Mouse (Mus musculus) hindbrain, embryonic 15.5 days (tissue): ENCODE data around the gene Tmx2. TPM values are rescaled to one million over a fixed set of nuclear protein-coding genes. Genes with fewer than 3 reads are reported as not detected.
"Not testable (repeated sequence)": the region's sequence is repeated elsewhere in the genome, so short reads cannot be mapped to it uniquely, and the experiment has no call there.

ENCODE experiments used
- ATAC-seq: fragments of 200-750 bp; cut with Nextera tagmentation; 2 replicates; pipeline ENCODE4 v1.8.0; 2017; ENCODE audit warnings: low read depth, moderate number of reproducible peaks, moderate TSS enrichment; ENCODE audit not compliant: low FRiP score
- H3K27ac ChIP-seq: fragments of 300-500 bp; sonication (generic); replicated peaks from 2 replicates; pipeline ENCODE4 v1.5.1; 2015; ENCODE audit warnings: mild to moderate bottlenecking, inconsistent platforms
- H3K27me3 ChIP-seq: fragments of 300-500 bp; sonication (generic); 2 replicates; pipeline ENCODE4 v1.6.1; 2015; ENCODE audit warnings: control low read depth, inconsistent platforms
- H3K36me3 ChIP-seq: fragments of 300-500 bp; sonication (generic); 2 replicates; pipeline ENCODE4 v1.6.1; 2015; ENCODE audit warnings: control low read depth, inconsistent platforms
- H3K4me1 ChIP-seq: fragments of 300-500 bp; sonication (generic); replicated peaks from 2 replicates; pipeline ENCODE4 v1.6.1; 2015; ENCODE audit warnings: control low read depth, inconsistent platforms
- H3K4me2 ChIP-seq: fragments of 300-500 bp; sonication (generic); 2 replicates; pipeline ENCODE4 v1.6.1; 2015; ENCODE audit warnings: moderate library complexity, mild to moderate bottlenecking, inconsistent platforms
- H3K4me3 ChIP-seq: fragments of 300-500 bp; sonication (generic); 2 replicates; pipeline ENCODE4 v1.5.1; 2015; ENCODE audit warnings: mild to moderate bottlenecking, inconsistent platforms
- H3K9ac ChIP-seq: fragments of 300-500 bp; sonication (generic); 2 replicates; pipeline ENCODE4 v1.6.1; 2015; ENCODE audit warnings: inconsistent platforms
- H3K9me3 ChIP-seq: fragments of 300-500 bp; sonication (generic); 2 replicates; pipeline ENCODE4 v1.6.1; 2016; ENCODE audit warnings: control low read depth, inconsistent platforms
- WGBS: fragments of 180-500 bp; shearing (Covaris S2); methylation state at CpG from one replicate; pipeline ENCODE4 v1.1.7; 2015; 5-methylcytosine and 5-hydroxymethylcytosine counted together
- polyA plus RNA-seq: library from polyadenylated mRNA; unstranded; fragments of >200 nt; fragmentation: Nextera tagmentation; extraction: Ambion mirVana; gene quantifications from 2 replicates; pipeline ENCODE4 v1.2.1, GENCODE M21; 2015

The Tmx2 gene
- polyA plus RNA-seq, 1 experiment from 2014 or later: 294 TPM

GRCm38 (mm10) chr2:84677968-84678880, 716 bp downstream of the Tmx2 start, which contains the start of the genes Gm28635 and Med19:
TSS of gene Gm28635 (minus strand) at chr2:84678041.
TSS of gene Med19 (plus strand) at chr2:84678402.
- Histone ChIP-seq H3K27me3 (no peaks in the 10 kb centered on the region), H3K36me3 (peaks cover 28% of the 10 kb centered on the region), H3K4me2 (peak within 1 kb of the TSS; percentile 65), H3K4me1 (peaks cover 29% of the 10 kb centered on the region), H3K9me3 (no peaks in the 10 kb centered on the region), H3K27ac (peak within 1 kb of the TSS; percentile 85), H3K4me3 (peak within 1 kb of the TSS; percentile 97), H3K9ac (peak within 1 kb of the TSS; percentile 84)
- under 1% methylated on average over 44 of the region's 44 CpGs for WGBS
- peak; percentile 100 for ATAC-seq

GRCm38 (mm10) chr2:84677270-84677967, 1.5 kb downstream of the Tmx2 start:
- H3K4me3 ChIP-seq: peak overlapping the region; percentile 97
- H3K9me3 ChIP-seq: no peaks in the 10 kb centered on the region
- H3K27me3 ChIP-seq: no peaks in the 10 kb centered on the region
- H3K4me2 ChIP-seq: peak overlapping the region; percentile 63
- peak overlapping the region; percentile 85 for H3K27ac ChIP-seq
- H3K9ac ChIP-seq: peak overlapping the region; percentile 84
- H3K4me1 ChIP-seq: peaks cover 29% of the 10 kb centered on the region
- ATAC-seq: peak; percentile 73
- WGBS: 9% methylated on average over 22 of the region's 22 CpGs
- peaks cover 36% of the 10 kb centered on the region for H3K36me3 ChIP-seq

DNA sequence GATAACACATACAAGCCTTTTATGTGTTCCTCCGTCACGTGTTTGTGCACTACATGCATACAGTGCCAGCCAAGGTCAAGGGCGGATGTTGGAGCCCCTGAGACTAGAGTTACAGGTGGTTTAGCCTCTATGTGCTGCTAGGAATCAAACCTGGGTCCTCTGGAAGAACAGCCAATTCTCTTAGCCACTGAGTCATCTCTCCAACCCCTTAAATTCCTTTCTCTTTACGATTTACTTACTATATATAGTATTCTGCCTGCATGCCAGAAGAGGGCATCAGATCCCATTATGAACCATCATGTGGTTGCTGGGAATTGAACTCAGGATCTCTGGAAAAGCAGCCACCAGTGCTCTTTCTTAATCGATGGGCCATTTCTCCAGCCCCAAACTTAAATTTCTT, 7.4 kb downstream of the Tmx2 start:
- not testable (repeated sequence) for H3K9ac ChIP-seq, ATAC-seq, H3K4me3 ChIP-seq, H3K9me3 ChIP-seq, H3K27me3 ChIP-seq
- Histone ChIP-seq H3K36me3 (peaks cover 40% of the 10 kb centered on the region), H3K4me2 (peak overlapping the region; percentile 75), H3K4me1 (peaks cover 27% of the 10 kb centered on the region), H3K27ac (peak overlapping the region; percentile 94; the same call in 1 of the 2 replicates)
- WGBS: 60% methylated on average over 4 of the region's 5 CpGs

- Histone ChIP-seq H3K27ac (peak within 1 kb of the TSS; percentile 94), H3K36me3 (peaks cover 36% of the 10 kb centered on the region), H3K9me3 (no peaks in the 10 kb centered on the region), H3K27me3 (no peaks in the 10 kb centered on the region), H3K4me3 (peak within 1 kb of the TSS; percentile 95), H3K9ac (peak within 1 kb of the TSS; percentile 92), H3K4me1 (peaks cover 19% of the 10 kb centered on the region), H3K4me2 (peak within 1 kb of the TSS; percentile 75)
- peak; percentile 97 for ATAC-seq
- WGBS: under 1% methylated on average over 20 of the region's 20 CpGs
These were observed 8.4 kb downstream of the Tmx2 start, which contains the start of gene Selenoh for GRCm38 (mm10) chr2:84670569-84670933. TSS of gene Selenoh (minus strand) at chr2:84670770.

DNA sequence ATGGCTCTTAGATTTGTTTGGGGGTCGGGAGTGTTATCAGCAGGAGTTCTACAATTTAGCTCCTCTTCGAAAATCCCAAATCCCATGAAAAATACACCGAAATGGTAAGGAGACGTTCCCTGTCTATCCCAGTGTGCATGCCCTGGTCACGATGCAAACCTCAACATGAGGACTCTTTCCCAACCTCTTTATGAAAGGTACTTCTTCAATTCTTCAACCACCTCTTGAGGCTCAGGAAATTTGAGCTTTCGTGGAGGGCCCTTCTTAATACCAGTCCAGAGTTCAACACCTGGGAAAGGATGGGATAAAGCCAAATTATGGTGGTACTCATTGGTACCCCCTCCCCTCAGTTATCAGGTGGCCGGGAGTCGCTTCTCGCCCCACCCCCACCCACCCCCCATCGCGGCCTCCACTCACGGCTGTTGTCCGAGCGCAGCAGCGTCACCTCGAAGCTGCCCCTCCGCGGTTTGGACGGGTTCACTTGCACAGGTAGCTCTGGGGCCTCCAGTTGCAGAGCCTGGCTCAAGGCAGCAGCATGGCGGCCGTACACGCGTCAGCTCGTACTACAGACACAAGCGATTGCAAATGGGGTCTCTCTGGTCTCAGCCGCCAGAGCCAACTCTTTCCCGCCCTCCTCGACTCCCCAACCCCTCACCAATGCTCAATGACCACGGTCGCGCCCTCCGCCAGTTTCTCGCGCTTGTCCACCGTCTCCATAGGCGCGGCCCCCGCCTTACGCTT, 8.9 kb downstream of the Tmx2 start:
- peak; percentile 88 for ATAC-seq
- Histone ChIP-seq H3K4me1 (peaks cover 19% of the 10 kb centered on the region), H3K36me3 (peaks cover 31% of the 10 kb centered on the region), H3K9me3 (no peaks in the 10 kb centered on the region), H3K4me3 (peak overlapping the region; percentile 95), H3K27me3 (no peaks in the 10 kb centered on the region), H3K9ac (peak overlapping the region; percentile 92), H3K27ac (peak overlapping the region; percentile 94), H3K4me2 (peak overlapping the region; percentile 75)
- 2% methylated on average over 39 of the region's 39 CpGs for WGBS

DNA sequence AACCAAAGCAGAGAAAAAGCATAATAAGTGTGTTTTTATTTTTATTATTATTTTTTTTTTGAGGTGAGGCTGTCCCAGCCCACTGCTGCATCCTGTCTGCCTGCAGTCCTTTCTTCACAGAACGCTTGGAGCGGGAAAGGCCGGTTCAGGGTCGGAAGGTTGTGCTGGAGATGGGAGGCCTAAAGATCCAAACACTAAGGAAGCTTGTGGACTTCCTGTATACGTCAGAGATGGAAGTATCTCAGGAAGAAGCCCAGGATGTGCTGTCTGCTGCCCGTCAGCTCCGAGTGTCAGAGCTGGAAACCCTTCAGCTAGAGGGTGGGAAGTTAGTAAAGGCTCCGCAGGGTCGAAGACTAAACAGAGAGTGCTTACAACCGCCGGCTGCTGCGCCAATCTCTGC, 12.9 kb downstream of the Tmx2 start:
- Histone ChIP-seq H3K4me2 (no peak overlapping the region), H3K9me3 (no peaks in the 10 kb centered on the region), H3K4me1 (peaks cover 15% of the 10 kb centered on the region), H3K9ac (no peak overlapping the region), H3K27ac (no peak overlapping the region), H3K27me3 (no peaks in the 10 kb centered on the region), H3K4me3 (no peak overlapping the region), H3K36me3 (peaks cover 6% of the 10 kb centered on the region; the same call in 1 of the 2 replicates)
- 70% methylated on average over 12 of the region's 12 CpGs for WGBS
- no peak for ATAC-seq

GRCm38 (mm10) chr2:84662866-84663265, 16.1 kb downstream of the Tmx2 start:
- H3K9ac ChIP-seq: no peak overlapping the region
- H3K4me3 ChIP-seq: no peak overlapping the region
- H3K27ac ChIP-seq: no peak overlapping the region
- no peak overlapping the region for H3K4me2 ChIP-seq
- H3K4me1 ChIP-seq: no peaks in the 10 kb centered on the region
- no peaks in the 10 kb centered on the region for H3K36me3 ChIP-seq
- H3K27me3 ChIP-seq: no peaks in the 10 kb centered on the region
- H3K9me3 ChIP-seq: no peaks in the 10 kb centered on the region
- 35% methylated on average over 2 of the region's 2 CpGs for WGBS
- ATAC-seq: no peak

DNA sequence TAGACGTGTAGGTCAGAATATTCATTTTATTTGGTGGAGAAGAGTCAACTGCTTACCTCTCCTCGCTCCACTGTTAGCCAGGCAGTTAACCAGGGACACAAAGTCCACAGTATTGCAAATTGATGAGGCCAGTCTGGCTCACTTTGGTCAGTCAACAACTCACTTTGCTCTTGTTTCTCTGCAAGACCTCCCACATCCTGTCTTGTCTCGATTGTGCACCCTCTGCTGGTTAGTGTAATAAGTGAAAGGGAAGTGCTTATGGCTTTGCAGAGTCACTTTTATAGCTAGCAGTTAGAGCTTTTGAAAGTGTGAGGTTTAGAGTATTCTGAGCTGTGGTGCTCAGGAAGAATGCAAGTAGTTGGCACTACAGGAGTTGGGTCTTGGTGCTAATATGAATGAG, 18.7 kb downstream of the Tmx2 start:
- no peaks in the 10 kb centered on the region for H3K27me3 ChIP-seq
- H3K9ac ChIP-seq: no peak overlapping the region
- no peaks in the 10 kb centered on the region for H3K4me1 ChIP-seq
- H3K9me3 ChIP-seq: no peaks in the 10 kb centered on the region
- no peak for ATAC-seq
- no peak overlapping the region for H3K4me3 ChIP-seq
- H3K4me2 ChIP-seq: no peak overlapping the region
- H3K27ac ChIP-seq: no peak overlapping the region
- no peaks in the 10 kb centered on the region for H3K36me3 ChIP-seq
- 68% methylated on average over 3 of the region's 3 CpGs for WGBS

DNA sequence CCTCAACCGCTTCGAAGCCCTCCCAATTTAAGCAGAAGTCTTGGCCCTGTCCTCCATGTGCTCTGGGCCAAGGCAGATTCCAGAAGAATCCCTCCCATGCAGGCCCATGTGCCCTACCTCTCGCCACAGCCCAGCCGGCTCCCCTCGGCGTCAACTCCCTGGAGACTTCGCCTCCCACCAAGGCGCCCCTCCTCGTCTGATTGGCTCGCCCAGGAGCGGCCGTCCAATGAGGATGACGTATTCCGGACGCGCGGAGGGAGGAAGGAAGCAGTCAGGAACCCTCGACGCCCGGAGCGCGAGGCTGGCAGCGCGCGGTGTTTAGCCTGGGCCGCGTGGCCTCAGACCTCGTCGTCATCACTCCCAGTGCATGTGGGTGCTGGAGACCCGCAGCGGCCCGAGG, 20.1 kb downstream of the Tmx2 start, which contains the start of gene Btbd18:
TSS of gene Btbd18 (plus strand) at position 274 of the 400 bp plus-strand sequence.
- Histone ChIP-seq H3K4me2 (no peak within 1 kb of the TSS), H3K4me3 (no peak within 1 kb of the TSS), H3K4me1 (no peaks in the 10 kb centered on the region), H3K27me3 (no peaks in the 10 kb centered on the region), H3K36me3 (no peaks in the 10 kb centered on the region), H3K9me3 (no peaks in the 10 kb centered on the region), H3K27ac (no peak within 1 kb of the TSS), H3K9ac (no peak within 1 kb of the TSS)
- 93% methylated on average over 32 of the region's 32 CpGs for WGBS
- ATAC-seq: no peak

GRCm38 (mm10) chr2:84655864-84656263, 23.1 kb downstream of the Tmx2 start:
- WGBS: 71% methylated on average over 1 of the region's 1 CpGs
- Histone ChIP-seq H3K36me3 (no peaks in the 10 kb centered on the region), H3K4me1 (0 out of 2 replicates have a peak, but pooled peaks cover 9% of the 10 kb centered on the region)

DNA sequence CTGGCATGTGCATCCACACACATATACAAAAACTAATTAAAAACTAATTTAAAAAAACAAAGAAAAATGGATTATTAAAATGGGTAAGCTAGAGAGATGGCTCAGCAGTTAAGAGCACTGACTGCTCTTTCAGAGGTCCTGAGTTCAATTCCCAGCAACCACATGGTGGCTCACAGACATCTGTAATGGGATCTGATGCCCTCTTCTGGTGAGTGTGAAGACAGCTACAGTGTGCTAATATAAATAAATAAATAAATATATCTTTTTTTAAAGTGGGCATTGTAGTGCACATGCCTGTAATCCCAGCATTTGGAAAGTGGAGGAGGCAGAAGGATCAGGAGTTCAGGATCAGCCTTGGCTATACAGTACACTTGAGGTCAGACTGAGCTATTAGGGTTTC, 25.6 kb downstream of the Tmx2 start:
- Histone ChIP-seq H3K27me3 (no peaks in the 10 kb centered on the region), H3K27ac (no peak overlapping the region), H3K4me3 (no peak overlapping the region), H3K9me3 (no peaks in the 10 kb centered on the region), H3K4me2 (no peak overlapping the region), H3K4me1 (0 out of 2 replicates have a peak, but pooled peaks cover 9% of the 10 kb centered on the region), H3K9ac (no peak overlapping the region), H3K36me3 (no peaks in the 10 kb centered on the region)
- no peak for ATAC-seq

More at GRCm38 (mm10) chr2:84655864-84656263, 23.1 kb downstream of the Tmx2 start:
- H3K9ac ChIP-seq: no peak overlapping the region
- no peaks in the 10 kb centered on the region for H3K9me3 ChIP-seq
- no peak overlapping the region for H3K4me2 ChIP-seq
- ATAC-seq: no peak
- H3K27me3 ChIP-seq: no peaks in the 10 kb centered on the region
- H3K27ac ChIP-seq: no peak overlapping the region
- no peak overlapping the region for H3K4me3 ChIP-seq
